10 mouse cellular contexts compared by ENCODE assay signal in the genomic region with DNA sequence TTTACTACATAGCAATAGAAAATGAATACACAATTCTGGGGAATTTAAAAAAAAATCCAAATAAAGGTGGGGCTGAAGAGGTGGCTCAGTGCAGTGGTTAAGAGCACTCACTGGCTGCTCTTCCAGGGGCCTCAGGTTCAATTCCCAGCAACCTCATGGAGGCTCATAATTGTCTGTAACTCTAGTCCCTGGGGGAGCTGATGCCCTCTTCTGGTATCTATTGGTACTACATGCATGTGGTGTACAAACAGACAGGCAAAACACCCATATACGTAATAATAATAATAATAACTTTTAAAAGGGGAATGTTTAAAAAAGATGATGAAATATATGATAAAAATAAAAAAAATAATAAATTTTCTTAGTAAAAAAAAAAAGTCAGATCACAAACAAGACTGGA. TPM values are rescaled to one million over a fixed set of nuclear protein-coding genes. Genes with fewer than 3 reads are reported as not detected.
DNase-seq lines count a peak whose midpoint lies in the region; ATAC-seq and TF ChIP-seq lines count a peak whose summit lies in the region.
"Had no signal": no experiment of that assay in that cellular context is flagged by ENCODE, and none has a peak within 500 bp of the region (broad histone marks: within the 10 kb centered on the region; RNA-seq: fewer than 3 reads in every experiment).

No protein-coding gene starts in this region.

- no peak overlapping the region for H3K4me3 ChIP-seq in liver, adult 2 months (ENCODE audit: insufficient read depth, low read depth, low read length)
- no peak overlapping the region for H3K4me3 ChIP-seq in liver, embryonic 11.5 days (ENCODE audit: low read depth, low read length)
- no peak overlapping the region for H3K4me3 ChIP-seq in G1E (ENCODE audit: low read depth, low read length)
- H3K4me3 ChIP-seq: hindbrain, embryonic 15.5 days; liver, embryonic 13.5 days; myocyte had no signal

- H3K79me2 ChIP-seq in liver, adult 2 months (ENCODE audit: control insufficient read depth, insufficient read depth, low read length) = no peaks in the 10 kb centered on the region; the same call in 1 of the 2 replicates

- no peak for TF ChIP-seq POLR2A in liver, adult 2 months (IDR thresholded peaks at IDR 0.05; ENCODE audit: extremely low read depth, insufficient read depth, low read length)

- H3K27me3 ChIP-seq in liver, adult 2 months (ENCODE audit: control insufficient read depth, insufficient read depth, low read length) = no peaks in the 10 kb centered on the region
- no peaks in the 10 kb centered on the region for H3K27me3 ChIP-seq in liver, embryonic 11.5 days (replicated peaks; ENCODE audit: control insufficient read depth, insufficient read depth, low read length)
- no peaks in the 10 kb centered on the region for H3K27me3 ChIP-seq in G1E (ENCODE audit: insufficient read depth, low read length)
- H3K27me3 ChIP-seq: hindbrain, embryonic 15.5 days; liver, embryonic 13.5 days had no signal

- H3K36me3 ChIP-seq in liver, adult 2 months (ENCODE audit: control insufficient read depth, insufficient read depth, low read length) = peaks cover 11% of the 10 kb centered on the region
- H3K36me3 ChIP-seq in liver, embryonic 11.5 days (ENCODE audit: control insufficient read depth, insufficient read depth, low read length) = peaks cover 5% of the 10 kb centered on the region; the same call in 1 of the 2 replicates
- H3K36me3 ChIP-seq in G1E (replicated peaks) = peaks cover 89% of the 10 kb centered on the region
- H3K36me3 ChIP-seq: hindbrain, embryonic 15.5 days had no signal

- no peak for DNase-seq in liver, adult 2 months (ENCODE audit: extremely low read depth, low read depth, low spot score)
- DNase-seq in liver, embryonic 11.5 days (ENCODE audit: low spot score) = no peak
- DNase-seq in CD8-positive naive resting alpha-beta T cell, adult 2 months (ENCODE audit: low read depth in 2 of 2, low spot score in 2 of 2) = peak; percentile 33 to 50
- DNase-seq in G1E (ENCODE audit: low spot score) = no peak
- peak; percentile 56 for DNase-seq in lung, postnatal 36 days
- no peak for DNase-seq in gastrocnemius, postnatal 25 days
- DNase-seq in right cerebral cortex, postnatal 4 days = no peak
- DNase-seq: liver, embryonic 13.5 days had no signal

- H3K27ac ChIP-seq in liver, adult 2 months (replicated peaks; ENCODE audit: insufficient read depth, low read depth, low read length) = no peak overlapping the region
- H3K27ac ChIP-seq in liver, embryonic 11.5 days (ENCODE audit: low read depth, low read length) = no peak overlapping the region
- H3K27ac ChIP-seq: hindbrain, embryonic 15.5 days; liver, embryonic 13.5 days had no signal

- H3K4me2 ChIP-seq in liver, embryonic 11.5 days = no peak overlapping the region
- H3K4me2 ChIP-seq: hindbrain, embryonic 15.5 days; liver, embryonic 13.5 days had no signal

- no peak for ATAC-seq in liver, embryonic 11.5 days (replicated peaks; ENCODE audit: low FRiP score)
- no peak for ATAC-seq in G1E (ENCODE audit: extremely low read depth, insufficient number of reproducible peaks, low FRiP score, poor library complexity, severe bottlenecking)

- WGBS in liver, adult 2 months = 89% methylated on average over 1 of the region's 1 CpGs
- WGBS in liver, embryonic 11.5 days = 92% methylated on average over 1 of the region's 1 CpGs

- H3K4me1 ChIP-seq in liver, adult 2 months (ENCODE audit: control insufficient read depth, insufficient read depth, low read length) = no peaks in the 10 kb centered on the region; the same call in 1 of the 2 replicates
- H3K4me1 ChIP-seq in liver, embryonic 11.5 days (replicated peaks; ENCODE audit: control insufficient read depth, insufficient read depth, low read length) = no peaks in the 10 kb centered on the region; the same call in 1 of the 2 replicates
- H3K4me1 ChIP-seq in G1E (ENCODE audit: insufficient read depth, low read depth, low read length) = no peaks in the 10 kb centered on the region
- H3K4me1 ChIP-seq: liver, embryonic 13.5 days had no signal

- no peak overlapping the region for H3K9ac ChIP-seq in liver, adult 2 months (ENCODE audit: low read depth, low read length)
- no peak overlapping the region for H3K9ac ChIP-seq in liver, embryonic 11.5 days (ENCODE audit: low read depth, low read length)
- H3K9ac ChIP-seq: hindbrain, embryonic 15.5 days; liver, embryonic 13.5 days had no signal

- peak; percentile 39; the same call in 1 of the 2 replicates for TF ChIP-seq CTCF in liver, adult 2 months (IDR thresholded peaks at IDR 0.05; ENCODE audit: low read depth, low read length)
- TF ChIP-seq CTCF in G1E (IDR thresholded peaks at IDR 0.05; ENCODE audit: low read depth, low read length) = peak; percentile 27; the same call in 1 of the 2 replicates

- no peaks in the 10 kb centered on the region for H3K9me3 ChIP-seq in liver, embryonic 11.5 days (ENCODE audit: control insufficient read depth, low read length)
- H3K9me3 ChIP-seq in G1E (replicated peaks) = no peaks in the 10 kb centered on the region
- H3K9me3 ChIP-seq: hindbrain, embryonic 15.5 days; liver, embryonic 13.5 days had no signal

RNA-seq across cellular contexts. Expression of gene Ostf1, which starts 43.4 kb away (rescaled TPM):
- total RNA-seq in liver, adult 2 months (2014; rRNA removed) = 42.5 and 53.0 TPM in 2 replicates
- polyA plus RNA-seq in liver, adult 2 months (2012; rRNA removed) = 26.5 and 29.6 TPM in 2 replicates
- polyA plus RNA-seq in liver, embryonic 11.5 days (2014; fragmentation: Nextera tagmentation; extraction: Ambion mirVana) = 86.8 and 92.2 TPM in 2 replicates
- total RNA-seq in G1E (2014; fragmentation: Nextera tagmentation) (88.0 and 114 TPM in 2 replicates), G1E (2017) (322 and 331 TPM in 2 replicates)
- 281 and 378 TPM in 2 replicates for polyA plus RNA-seq in G1E (2012)
- 10 to 100 TPM; 19.1 to 26.4 TPM for total RNA-seq in gastrocnemius, postnatal 25 days (2021)

RNA-seq across cellular contexts. Expression of gene Nmrk1, which starts 43.5 kb away (rescaled TPM):
- 32.2 and 47.4 TPM in 2 replicates for total RNA-seq in liver, adult 2 months (2014; rRNA removed)
- 12.6 and 21.9 TPM in 2 replicates for polyA plus RNA-seq in liver, adult 2 months (2012; rRNA removed)
- 12.4 and 12.5 TPM in 2 replicates for polyA plus RNA-seq in liver, embryonic 11.5 days (2014; fragmentation: Nextera tagmentation; extraction: Ambion mirVana)
- total RNA-seq in G1E (2014; fragmentation: Nextera tagmentation) (45.7 and 51.4 TPM in 2 replicates), G1E (2017) (37.5 and 41.3 TPM in 2 replicates)
- polyA plus RNA-seq in G1E (2012) = 2.2 and 3.6 TPM in 2 replicates
- total RNA-seq in gastrocnemius, postnatal 25 days (2021) = 1 to 10 TPM; 2.2 to 2.7 TPM

Comparison
In these comparisons a context has a peak if more than half of its experiments do, and no peak if none do; other contexts are left out.
1. DNase-seq: peak in CD8-positive naive resting alpha-beta T cell, adult 2 months (2 of 2) and lung, postnatal 36 days (single experiment); none in liver, adult 2 months (single experiment), liver, embryonic 11.5 days (single experiment), G1E (single experiment), gastrocnemius, postnatal 25 days (single experiment) and right cerebral cortex, postnatal 4 days (single experiment).